Mouse (Mus musculus): ENCODE measurements at regions not wholly inside any gene's neighbourhood (a gene's known extent, or its start where the extent isn't known, plus 50 kb on each side); places are given as distances from the start of the nearest gene placed in this dataset.

DNA sequence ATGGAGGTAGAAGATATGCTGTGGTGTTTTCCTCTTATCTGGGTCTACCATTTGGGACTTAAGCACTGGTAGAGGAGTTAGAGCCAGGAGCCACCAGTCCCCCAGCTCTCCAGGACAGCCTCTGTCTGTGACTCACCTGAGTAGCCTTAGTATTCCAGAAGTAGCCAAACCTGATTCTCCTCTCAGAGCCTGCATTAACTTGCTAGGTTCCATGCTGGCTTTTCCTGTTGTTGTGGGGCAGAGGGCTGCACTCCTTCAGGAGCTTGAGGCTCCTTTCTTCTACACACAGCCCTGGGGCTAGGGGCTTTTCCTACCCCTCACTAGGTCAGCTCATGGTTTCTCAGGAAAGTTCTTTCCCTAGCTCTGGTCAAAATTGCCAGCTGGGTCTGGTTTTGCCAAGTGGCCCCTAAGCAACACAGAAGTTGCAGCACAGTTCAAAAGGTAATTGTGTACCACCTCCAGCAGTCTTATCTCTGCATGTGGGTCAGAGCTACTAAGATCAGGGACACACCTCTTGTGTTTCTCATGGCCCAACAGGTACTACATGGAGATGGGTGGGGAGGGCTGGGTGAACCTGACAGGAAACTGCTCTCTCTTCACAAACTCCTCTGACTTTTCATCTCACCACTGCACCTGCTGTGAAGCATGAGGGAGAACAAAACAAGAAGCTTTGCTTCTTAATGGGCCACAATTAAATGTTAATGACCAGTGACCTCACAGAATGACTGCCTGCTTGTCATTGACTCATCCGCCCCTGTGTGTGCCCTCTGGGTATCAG, 129.7 kb upstream of the Shh start:
- no peak for TF ChIP-seq CTCF (IDR thresholded peaks at IDR 0.05; ENCODE audit: low read depth)
- H3K27me3 ChIP-seq (ENCODE audit: insufficient read depth, low read length) = no peaks in the 10 kb centered on the region
- DNase-seq (ENCODE audit: low spot score) (no peak), ATAC-seq (no peak)
- H3K4me1 ChIP-seq (ENCODE audit: insufficient read depth, low read length) = no peaks in the 10 kb centered on the region
- H3K9ac ChIP-seq (replicated peaks; ENCODE audit: low read length) = no peak overlapping the region
- H3K4me2 ChIP-seq (ENCODE audit: low read depth, low read length) = no peak overlapping the region
- 30% methylated on average over 1 of the region's 1 CpGs for WGBS
- no peak overlapping the region for H3K27ac ChIP-seq
- no peak overlapping the region for H3K4me3 ChIP-seq (ENCODE audit: low read length)
- no peaks in the 10 kb centered on the region for H3K9me3 ChIP-seq (ENCODE audit: low read length)
- no peaks in the 10 kb centered on the region for H3K36me3 ChIP-seq (ENCODE audit: insufficient read depth, low read length)

DNA sequence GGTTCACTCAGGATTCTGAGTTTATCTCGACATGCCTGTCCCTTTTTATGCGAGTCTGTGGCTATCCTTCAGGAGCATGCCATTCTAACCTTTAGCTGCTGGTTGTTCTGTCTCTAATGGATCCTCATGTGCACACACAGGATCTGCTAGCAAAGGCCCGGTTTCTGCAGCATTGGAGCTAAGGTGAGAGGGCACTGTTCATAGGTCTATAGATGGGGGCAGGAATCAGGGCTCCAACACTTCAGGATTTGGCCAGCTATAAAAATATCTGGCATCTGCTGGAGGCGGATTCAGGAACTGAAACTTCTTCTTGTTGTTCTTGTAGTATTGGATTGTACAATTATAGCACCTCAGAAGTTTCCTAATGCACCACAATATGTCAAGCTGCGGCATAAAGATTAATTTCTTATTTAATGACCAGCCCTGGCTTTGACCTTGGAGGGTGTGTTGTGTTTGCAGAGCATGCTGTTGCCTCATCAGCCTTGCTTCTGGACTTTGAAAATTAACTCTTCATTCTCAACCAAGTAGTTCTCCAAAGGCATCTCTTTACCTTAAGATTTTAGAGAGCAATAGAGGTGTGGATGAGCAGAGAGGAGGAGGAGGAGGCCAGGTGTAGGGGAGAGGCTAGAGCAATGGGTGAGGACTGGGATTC, 104.4 kb upstream of the Shh start:
- no peak for TF ChIP-seq CTCF (IDR thresholded peaks at IDR 0.05; ENCODE audit: low read depth)
- H3K9ac ChIP-seq (replicated peaks; ENCODE audit: low read length) = no peak overlapping the region
- H3K4me2 ChIP-seq (ENCODE audit: low read depth, low read length) = no peak overlapping the region
- H3K36me3 ChIP-seq (ENCODE audit: insufficient read depth, low read length) = no peaks in the 10 kb centered on the region
- no peak for ATAC-seq
- WGBS = 84% methylated on average over 5 of the region's 5 CpGs
- H3K27ac ChIP-seq = no peak overlapping the region
- H3K4me1 ChIP-seq (ENCODE audit: insufficient read depth, low read length) = no peaks in the 10 kb centered on the region
- H3K27me3 ChIP-seq (ENCODE audit: insufficient read depth, low read length) = no peaks in the 10 kb centered on the region
- H3K4me3 ChIP-seq (ENCODE audit: low read length) = no peak overlapping the region
- H3K9me3 ChIP-seq (ENCODE audit: low read length) = no peaks in the 10 kb centered on the region
- DNase-seq (ENCODE audit: low spot score) = no peak

DNA sequence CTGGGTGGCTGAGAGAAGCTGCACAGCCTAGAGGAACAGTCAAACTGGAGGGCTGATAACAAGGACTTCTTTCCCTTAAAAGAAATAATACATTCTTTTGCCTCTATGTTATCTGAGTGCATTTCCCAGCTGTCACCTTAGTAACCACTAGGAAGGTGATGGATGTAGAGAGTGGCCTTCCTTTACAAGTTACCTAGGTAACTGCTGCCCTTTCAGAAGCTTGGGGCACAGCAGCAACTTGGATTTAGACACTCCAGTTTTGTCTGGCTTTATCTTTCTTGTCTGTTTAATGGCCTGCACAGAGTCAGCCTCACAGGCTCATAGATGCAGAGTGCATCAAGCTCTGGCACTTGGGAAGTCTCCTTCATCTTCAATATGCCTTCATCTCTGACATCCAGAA, 101.4 kb upstream of the Shh start:
- DNase-seq (ENCODE audit: low spot score) = no peak
- 0 out of 2 replicates have a peak, but pooled peaks have one; percentile 5 for ATAC-seq
- TF ChIP-seq CTCF (IDR thresholded peaks at IDR 0.05; ENCODE audit: low read depth) = no peak

DNA sequence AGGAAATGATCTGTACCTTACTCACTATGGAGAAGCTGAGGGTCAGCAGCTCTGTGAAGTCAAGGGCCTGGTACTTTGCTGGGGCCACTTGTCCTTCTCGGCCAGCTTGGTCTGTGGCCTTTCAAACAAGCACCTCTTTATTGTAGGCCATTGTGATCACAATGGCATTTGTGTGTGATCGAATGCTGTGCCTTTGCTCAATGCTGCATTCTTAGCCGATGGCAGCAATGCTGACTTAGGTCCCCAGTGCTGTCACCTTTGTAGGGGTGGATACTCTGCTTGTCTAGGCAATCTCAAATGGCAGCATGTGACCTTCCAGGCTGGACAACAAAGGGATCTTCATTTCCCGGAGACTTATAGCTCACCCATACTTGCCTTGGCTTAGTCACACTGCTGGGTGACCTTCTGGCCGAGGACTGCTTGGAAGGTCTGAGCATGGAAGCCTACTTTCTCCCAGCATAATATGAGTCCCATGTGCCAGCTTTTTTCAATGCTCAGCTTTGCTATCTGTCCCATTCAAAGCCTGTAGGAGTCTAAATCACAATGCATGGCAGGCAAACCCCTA, 100.4 kb upstream of the Shh start:
- Histone ChIP-seq H3K27ac (no peak overlapping the region), H3K27me3 (ENCODE audit: insufficient read depth, low read length) (no peaks in the 10 kb centered on the region), H3K4me3 (ENCODE audit: low read length) (no peak overlapping the region), H3K4me2 (ENCODE audit: low read depth, low read length) (no peak overlapping the region), H3K9ac (replicated peaks; ENCODE audit: low read length) (no peak overlapping the region), H3K9me3 (ENCODE audit: low read length) (no peaks in the 10 kb centered on the region), H3K36me3 (ENCODE audit: insufficient read depth, low read length) (no peaks in the 10 kb centered on the region), H3K4me1 (ENCODE audit: insufficient read depth, low read length) (no peaks in the 10 kb centered on the region)
- TF ChIP-seq CTCF (IDR thresholded peaks at IDR 0.05; ENCODE audit: low read depth) = no peak
- DNase-seq (ENCODE audit: low spot score) (no peak), ATAC-seq (no peak)
- 62% methylated on average over 5 of the region's 5 CpGs for WGBS

More for the DNA sequence above, 101.4 kb upstream of the Shh start:
- Histone ChIP-seq H3K4me2 (ENCODE audit: low read depth, low read length) (no peak overlapping the region), H3K9me3 (ENCODE audit: low read length) (no peaks in the 10 kb centered on the region), H3K27me3 (ENCODE audit: insufficient read depth, low read length) (no peaks in the 10 kb centered on the region), H3K4me1 (ENCODE audit: insufficient read depth, low read length) (no peaks in the 10 kb centered on the region), H3K36me3 (ENCODE audit: insufficient read depth, low read length) (no peaks in the 10 kb centered on the region), H3K4me3 (ENCODE audit: low read length) (no peak overlapping the region), H3K9ac (replicated peaks; ENCODE audit: low read length) (no peak overlapping the region), H3K27ac (no peak overlapping the region)

DNA sequence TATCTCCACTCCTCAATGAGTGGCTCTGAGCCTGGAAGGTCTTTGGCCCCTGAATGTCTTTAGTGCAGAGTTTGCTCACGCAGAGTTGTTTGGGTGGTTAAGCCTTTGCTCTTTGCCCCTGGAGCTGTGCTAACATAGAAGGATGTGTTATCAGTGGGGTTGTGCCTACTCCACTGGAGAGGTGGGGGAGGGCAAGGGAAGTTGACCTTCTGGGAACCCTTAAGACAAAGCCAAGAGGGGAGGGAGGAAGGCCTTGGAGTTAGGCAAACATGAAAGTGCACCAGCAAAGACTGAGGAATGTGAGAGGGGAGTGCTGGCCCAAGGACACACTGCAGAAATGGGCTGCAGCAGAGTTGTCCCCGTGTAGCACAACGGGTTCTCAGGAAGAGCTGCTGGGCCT, 96.3 kb upstream of the Shh start:
- no peaks in the 10 kb centered on the region for H3K9me3 ChIP-seq (ENCODE audit: low read length)
- no peak overlapping the region for H3K4me2 ChIP-seq (ENCODE audit: low read depth, low read length)
- ATAC-seq (no peak), DNase-seq (ENCODE audit: low spot score) (no peak)
- no peak overlapping the region for H3K4me3 ChIP-seq (ENCODE audit: low read length)
- no peaks in the 10 kb centered on the region for H3K36me3 ChIP-seq (ENCODE audit: insufficient read depth, low read length)
- H3K27me3 ChIP-seq (ENCODE audit: insufficient read depth, low read length) = no peaks in the 10 kb centered on the region
- no peak overlapping the region for H3K9ac ChIP-seq (replicated peaks; ENCODE audit: low read length)
- TF ChIP-seq CTCF (IDR thresholded peaks at IDR 0.05; ENCODE audit: low read depth) = no peak
- 19% methylated on average over 3 of the region's 3 CpGs for WGBS
- no peak overlapping the region for H3K27ac ChIP-seq
- H3K4me1 ChIP-seq (ENCODE audit: insufficient read depth, low read length) = no peaks in the 10 kb centered on the region

DNA sequence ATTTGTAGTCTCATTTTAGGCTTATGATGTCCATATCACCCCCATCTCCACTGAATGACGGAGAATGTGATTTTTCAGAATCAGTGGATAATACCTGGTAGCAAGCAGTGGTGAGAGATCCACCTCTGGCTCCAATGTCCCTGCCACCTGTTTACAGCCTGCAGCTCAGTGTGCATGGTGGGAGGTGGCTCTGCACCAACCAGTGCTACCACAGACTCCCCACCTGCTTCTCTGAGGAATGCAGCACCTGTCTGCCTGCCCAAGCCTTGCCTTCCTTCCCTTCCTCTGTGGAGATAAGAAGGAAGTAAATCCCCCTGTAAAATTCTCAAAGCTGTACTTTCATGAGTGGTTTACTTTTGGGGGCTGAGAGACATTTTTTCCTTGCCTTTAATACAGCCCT, 95.9 kb upstream of the Shh start:
- no peak for TF ChIP-seq CTCF (IDR thresholded peaks at IDR 0.05; ENCODE audit: low read depth)
- DNase-seq (ENCODE audit: low spot score) (no peak), ATAC-seq (no peak)
- H3K9ac ChIP-seq (replicated peaks; ENCODE audit: low read length) = no peak overlapping the region
- H3K27me3 ChIP-seq (ENCODE audit: insufficient read depth, low read length) = no peaks in the 10 kb centered on the region
- H3K36me3 ChIP-seq (ENCODE audit: insufficient read depth, low read length) = no peaks in the 10 kb centered on the region
- H3K9me3 ChIP-seq (ENCODE audit: low read length) = no peaks in the 10 kb centered on the region
- no peak overlapping the region for H3K27ac ChIP-seq
- no peak overlapping the region for H3K4me3 ChIP-seq (ENCODE audit: low read length)
- H3K4me1 ChIP-seq (ENCODE audit: insufficient read depth, low read length) = no peaks in the 10 kb centered on the region
- H3K4me2 ChIP-seq (ENCODE audit: low read depth, low read length) = no peak overlapping the region
- 87% methylated on average over 1 of the region's 1 CpGs for WGBS

DNA sequence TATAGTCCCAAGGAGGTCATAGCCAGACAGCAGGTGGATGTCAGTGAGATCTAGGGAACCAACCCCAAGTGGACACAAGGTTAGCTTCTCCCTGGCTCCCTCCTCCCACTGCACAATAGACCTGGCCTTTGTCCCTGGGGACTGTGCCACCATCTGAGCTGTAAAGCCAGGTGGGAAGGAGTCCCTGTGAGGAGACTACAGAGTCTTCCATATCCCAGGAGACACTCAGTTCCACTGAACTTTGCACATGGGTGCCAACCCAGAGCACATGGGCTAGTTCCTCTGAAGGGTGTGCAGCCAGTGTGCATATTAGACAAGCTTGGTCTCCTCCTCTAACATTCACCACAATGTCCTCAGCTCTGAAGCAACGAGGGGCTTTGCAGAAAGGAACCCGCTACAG, 86.5 kb upstream of the Shh start:
- H3K9me3 ChIP-seq (ENCODE audit: low read length) = no peaks in the 10 kb centered on the region
- no peak overlapping the region for H3K27ac ChIP-seq
- H3K4me3 ChIP-seq (ENCODE audit: low read length) = no peak overlapping the region
- no peaks in the 10 kb centered on the region for H3K4me1 ChIP-seq (ENCODE audit: insufficient read depth, low read length)
- no peak overlapping the region for H3K9ac ChIP-seq (replicated peaks; ENCODE audit: low read length)
- no peaks in the 10 kb centered on the region for H3K36me3 ChIP-seq (ENCODE audit: insufficient read depth, low read length)
- TF ChIP-seq CTCF (IDR thresholded peaks at IDR 0.05; ENCODE audit: low read depth) = no peak
- 63% methylated on average over 2 of the region's 2 CpGs for WGBS
- H3K27me3 ChIP-seq (ENCODE audit: insufficient read depth, low read length) = no peaks in the 10 kb centered on the region
- DNase-seq (ENCODE audit: low spot score) = no peak
- no peak overlapping the region for H3K4me2 ChIP-seq (ENCODE audit: low read depth, low read length)
- no peak for ATAC-seq

Data from hindbrain, postnatal 0 days (tissue).